Mouse (Mus musculus): ENCODE results near the gene Smyd3. TPM values are rescaled to one million over a fixed set of nuclear protein-coding genes. Genes with fewer than 3 reads are reported as not detected.
"Not testable (repeated sequence)": the region's sequence is repeated elsewhere in the genome, so short reads cannot be mapped to it uniquely, and the experiment has no call there.

The Smyd3 gene
- polyA plus RNA-seq, 2 experiments from 2014 or later = 46.9 to 47.9 TPM

- ATAC-seq = no peak
Measured at GRCm38 (mm10) chr1:179374987-179375386, 142.9 kb downstream of the Smyd3 start.

- no peak for ATAC-seq
Measured at GRCm38 (mm10) chr1:179373911-179374310, 143.9 kb downstream of the Smyd3 start.

- no peak for ATAC-seq
Measured at GRCm38 (mm10) chr1:179371191-179371590, 146.7 kb downstream of the Smyd3 start.

- ATAC-seq = no peak
Measured at GRCm38 (mm10) chr1:179368426-179369010, 149.3 kb downstream of the Smyd3 start.

- no peak for ATAC-seq
Measured at GRCm38 (mm10) chr1:179361481-179362466, 156.1 kb downstream of the Smyd3 start.

GRCm38 (mm10) chr1:179357111-179357510, 160.7 kb downstream of the Smyd3 start:
- ATAC-seq = no peak

GRCm38 (mm10) chr1:179354250-179354649, 163.6 kb downstream of the Smyd3 start:
- ATAC-seq = no peak

GRCm38 (mm10) chr1:179345318-179345925, 172.4 kb downstream of the Smyd3 start:
- no peak for ATAC-seq

GRCm38 (mm10) chr1:179343426-179343825, 174.4 kb downstream of the Smyd3 start:
- ATAC-seq = no peak

- no peak for ATAC-seq
Measured at GRCm38 (mm10) chr1:179341589-179341988, 176.3 kb downstream of the Smyd3 start.

- ATAC-seq = no peak
Measured at GRCm38 (mm10) chr1:179339066-179339465, 178.8 kb downstream of the Smyd3 start.

GRCm38 (mm10) chr1:179337529-179337928, 180.3 kb downstream of the Smyd3 start:
- no peak for ATAC-seq

GRCm38 (mm10) chr1:179326965-179327308, 190.9 kb downstream of the Smyd3 start:
- no peak for ATAC-seq

GRCm38 (mm10) chr1:179326262-179326964, 191.4 kb downstream of the Smyd3 start:
- no peak for ATAC-seq

GRCm38 (mm10) chr1:179324271-179324670, 193.6 kb downstream of the Smyd3 start:
- ATAC-seq = no peak

- ATAC-seq = no peak
Measured at GRCm38 (mm10) chr1:179313618-179314017, 204.2 kb downstream of the Smyd3 start.

GRCm38 (mm10) chr1:179309487-179309886, 208.4 kb downstream of the Smyd3 start:
- no peak for ATAC-seq

GRCm38 (mm10) chr1:179302446-179303230, 215.2 kb downstream of the Smyd3 start:
- no peak for ATAC-seq

- ATAC-seq = no peak
Measured at GRCm38 (mm10) chr1:179295626-179296025, 222.2 kb downstream of the Smyd3 start.

- no peak for ATAC-seq
Measured at GRCm38 (mm10) chr1:179293772-179294353, 224.0 kb downstream of the Smyd3 start.

- not testable (repeated sequence) for ATAC-seq
Measured at GRCm38 (mm10) chr1:179290181-179290580, 227.7 kb downstream of the Smyd3 start.

GRCm38 (mm10) chr1:179289744-179290143, 228.1 kb downstream of the Smyd3 start:
- ATAC-seq = no peak

All from CD4-positive, CD25-positive, alpha-beta regulatory T cell, adult 4 months (primary cell).